Mouse (Mus musculus) hindbrain, embryonic 16.5 days (tissue): ENCODE results near the gene Golm1. TPM values are rescaled to one million over a fixed set of nuclear protein-coding genes. Genes with fewer than 3 reads are reported as not detected.

Experiments used
- ATAC-seq: fragments of 200-750 bp; cut with Nextera tagmentation; 2 replicates; pipeline ENCODE4 v1.8.0; 2017; ENCODE audit warnings: moderate TSS enrichment, moderate library complexity
- H3K27ac ChIP-seq: fragments of 300-500 bp; sonication (generic); 2 replicates; pipeline ENCODE4 v1.5.1; 2014; ENCODE audit warnings: low read depth, mild to moderate bottlenecking, control low read depth, low read length, moderate library complexity
- H3K27me3 ChIP-seq: fragments of 300-500 bp; sonication (generic); replicated peaks from 2 replicates; pipeline ENCODE4 v1.6.1; 2014; ENCODE audit warnings: low read length; ENCODE audit not compliant: control insufficient read depth, insufficient read depth
- H3K36me3 ChIP-seq: fragments of 300-500 bp; sonication (generic); 2 replicates; pipeline ENCODE4 v1.6.1; 2014; ENCODE audit warnings: mild to moderate bottlenecking, low read length, moderate library complexity, mixed read lengths; ENCODE audit not compliant: control insufficient read depth, insufficient read depth
- H3K4me1 ChIP-seq: fragments of 300-500 bp; sonication (generic); 2 replicates; pipeline ENCODE4 v1.6.1; 2014; ENCODE audit warnings: low read depth, low read length; ENCODE audit not compliant: control insufficient read depth, insufficient read depth
- H3K4me2 ChIP-seq: fragments of 300-500 bp; sonication (generic); 2 replicates; pipeline ENCODE4 v1.6.1; 2014; ENCODE audit warnings: mild to moderate bottlenecking, low read length, control low read depth, moderate library complexity
- H3K4me3 ChIP-seq: fragments of 300-500 bp; sonication (generic); 2 replicates; pipeline ENCODE4 v1.5.1; 2014; ENCODE audit warnings: mild to moderate bottlenecking, low read length, control low read depth, moderate library complexity
- H3K9ac ChIP-seq: fragments of 300-500 bp; sonication (generic); 2 replicates; pipeline ENCODE4 v1.6.1; 2014; ENCODE audit warnings: low read depth, mild to moderate bottlenecking, control low read depth, low read length, moderate library complexity
- H3K9me3 ChIP-seq: fragments of 300-500 bp; sonication (generic); 2 replicates; pipeline ENCODE4 v1.6.1; 2014; ENCODE audit warnings: mild to moderate bottlenecking, low read length, moderate library complexity; ENCODE audit not compliant: control insufficient read depth
- WGBS: fragments of 180-500 bp; shearing (Covaris S2); extraction: QIAGEN DNeasy Blood & Tissue Kit; methylation state at CpG from one replicate; pipeline ENCODE4 v1.1.7; 2014; 5-methylcytosine and 5-hydroxymethylcytosine counted together
- polyA plus RNA-seq: library from polyadenylated mRNA; unstranded; fragments of >200 nt; fragmentation: Nextera tagmentation; extraction: Ambion mirVana; gene quantifications from 2 replicates; pipeline ENCODE4 v1.2.1, GENCODE M21; 2015

The Golm1 gene
- polyA plus RNA-seq, 1 experiment from 2014 or later: 21.0 TPM

GRCm38 (mm10) chr13:59682629-59683028 lies 7.0 kb upstream of the Golm1 start:
- H3K9ac ChIP-seq: no peak overlapping the region
- no peaks in the 10 kb centered on the region for H3K9me3 ChIP-seq
- H3K4me3 ChIP-seq: no peak overlapping the region
- no peak for ATAC-seq
- H3K27me3 ChIP-seq: no peaks in the 10 kb centered on the region
- WGBS: 41% methylated on average over 7 of the region's 7 CpGs
- no peaks in the 10 kb centered on the region for H3K36me3 ChIP-seq
- no peak overlapping the region for H3K27ac ChIP-seq
- no peaks in the 10 kb centered on the region for H3K4me1 ChIP-seq
- H3K4me2 ChIP-seq: no peak overlapping the region

GRCm38 (mm10) chr13:59679908-59680307 lies 4.3 kb upstream of the Golm1 start:
- H3K36me3 ChIP-seq: no peaks in the 10 kb centered on the region
- H3K27ac ChIP-seq: no peak overlapping the region
- H3K4me2 ChIP-seq: no peak overlapping the region
- ATAC-seq: no peak
- H3K9ac ChIP-seq: no peak overlapping the region
- no peaks in the 10 kb centered on the region for H3K9me3 ChIP-seq
- WGBS: 77% methylated on average over 4 of the region's 4 CpGs
- no peak overlapping the region for H3K4me3 ChIP-seq
- no peaks in the 10 kb centered on the region for H3K27me3 ChIP-seq
- H3K4me1 ChIP-seq: no peaks in the 10 kb centered on the region; the same call in 1 of the 2 replicates

- ATAC-seq: no peak
- H3K4me2 ChIP-seq: no peak overlapping the region
- no peaks in the 10 kb centered on the region for H3K27me3 ChIP-seq
- H3K27ac ChIP-seq: no peak overlapping the region
- no peaks in the 10 kb centered on the region for H3K36me3 ChIP-seq
- H3K9ac ChIP-seq: no peak overlapping the region
- H3K4me3 ChIP-seq: no peak overlapping the region
- H3K9me3 ChIP-seq: no peaks in the 10 kb centered on the region
- 60% methylated on average over 4 of the region's 4 CpGs for WGBS
- H3K4me1 ChIP-seq: peaks cover 1% of the 10 kb centered on the region
Observed at GRCm38 (mm10) chr13:59679306-59679705, 3.7 kb upstream of the Golm1 start.

- Histone ChIP-seq H3K36me3 (no peaks in the 10 kb centered on the region), H3K27ac (no peak overlapping the region), H3K4me3 (no peak overlapping the region), H3K9me3 (no peaks in the 10 kb centered on the region), H3K4me2 (no peak overlapping the region), H3K4me1 (peaks cover 11% of the 10 kb centered on the region), H3K9ac (no peak overlapping the region), H3K27me3 (no peaks in the 10 kb centered on the region)
- no peak for ATAC-seq
- WGBS: 75% methylated on average over 12 of the region's 12 CpGs
Observed at GRCm38 (mm10) chr13:59676316-59677229, 962 bp upstream of the Golm1 start.

GRCm38 (mm10) chr13:59674761-59675150 lies 855 bp downstream of the Golm1 start:
- ATAC-seq: 0 out of 2 replicates have a peak, but pooled peaks have one; percentile 31
- Histone ChIP-seq H3K27me3 (no peaks in the 10 kb centered on the region), H3K9ac (peak overlapping the region; percentile 90), H3K36me3 (no peaks in the 10 kb centered on the region), H3K9me3 (no peaks in the 10 kb centered on the region), H3K4me3 (peak overlapping the region; percentile 84), H3K27ac (peak overlapping the region; percentile 2; the same call in 1 of the 2 replicates), H3K4me1 (peaks cover 11% of the 10 kb centered on the region), H3K4me2 (peak overlapping the region; percentile 62)
- WGBS: under 1% methylated on average over 13 of the region's 13 CpGs

GRCm38 (mm10) chr13:59674215-59674614 lies 1.4 kb downstream of the Golm1 start:
- Histone ChIP-seq H3K4me1 (peaks cover 11% of the 10 kb centered on the region), H3K4me2 (peak overlapping the region; percentile 62), H3K27ac (no peak overlapping the region), H3K9me3 (no peaks in the 10 kb centered on the region), H3K4me3 (peak overlapping the region; percentile 84), H3K36me3 (no peaks in the 10 kb centered on the region), H3K9ac (peak overlapping the region; percentile 50), H3K27me3 (no peaks in the 10 kb centered on the region)
- ATAC-seq: no peak
- 6% methylated on average over 3 of the region's 3 CpGs for WGBS

- peak overlapping the region; percentile 50 for H3K4me2 ChIP-seq
- no peak overlapping the region for H3K4me3 ChIP-seq
- no peaks in the 10 kb centered on the region for H3K27me3 ChIP-seq
- H3K9ac ChIP-seq: peak overlapping the region; percentile 56; the same call in 1 of the 2 replicates
- H3K4me1 ChIP-seq: peaks cover 11% of the 10 kb centered on the region
- H3K27ac ChIP-seq: no peak overlapping the region
- no peak for ATAC-seq
- H3K36me3 ChIP-seq: no peaks in the 10 kb centered on the region
- 15% methylated on average over 7 of the region's 7 CpGs for WGBS
- H3K9me3 ChIP-seq: no peaks in the 10 kb centered on the region
Observed at GRCm38 (mm10) chr13:59673597-59673996, 2.0 kb downstream of the Golm1 start.

GRCm38 (mm10) chr13:59672248-59672647 lies 3.4 kb downstream of the Golm1 start:
- no peaks in the 10 kb centered on the region for H3K36me3 ChIP-seq
- no peak overlapping the region for H3K9ac ChIP-seq
- H3K9me3 ChIP-seq: no peaks in the 10 kb centered on the region
- 63% methylated on average over 6 of the region's 6 CpGs for WGBS
- H3K27me3 ChIP-seq: no peaks in the 10 kb centered on the region
- no peak for ATAC-seq
- no peak overlapping the region for H3K4me3 ChIP-seq
- peaks cover 11% of the 10 kb centered on the region for H3K4me1 ChIP-seq
- no peak overlapping the region for H3K27ac ChIP-seq
- H3K4me2 ChIP-seq: no peak overlapping the region

GRCm38 (mm10) chr13:59671521-59671920 lies 4.1 kb downstream of the Golm1 start:
- ATAC-seq: no peak
- Histone ChIP-seq H3K4me1 (peaks cover 11% of the 10 kb centered on the region), H3K9ac (no peak overlapping the region), H3K4me3 (no peak overlapping the region), H3K27me3 (no peaks in the 10 kb centered on the region), H3K27ac (no peak overlapping the region), H3K36me3 (no peaks in the 10 kb centered on the region), H3K4me2 (no peak overlapping the region), H3K9me3 (no peaks in the 10 kb centered on the region)
- WGBS: 49% methylated on average over 2 of the region's 2 CpGs
